ENCODE assay signal across 8 mouse cellular contexts in genomic region chr15:79357036-79357911, GRCm38 (mm10). TPM values are rescaled to one million over a fixed set of nuclear protein-coding genes. Genes with fewer than 3 reads are reported as not detected.
DNase-seq lines count a peak whose midpoint lies in the region; ATAC-seq and TF ChIP-seq lines count a peak whose summit lies in the region.

No protein-coding gene starts in this region.

- peak overlapping the region; percentile 16; the same call in 1 of the 2 replicates for H3K4me3 ChIP-seq in G1E (ENCODE audit: low read depth, low read length)
- peak overlapping the region; percentile 64 for H3K4me3 ChIP-seq in brown adipose tissue, adult 24 weeks (ENCODE audit: insufficient read depth, low read depth, low read length)
- H3K4me3 ChIP-seq in intestine, embryonic 15.5 days (replicated peaks) = peak overlapping the region; percentile 49
- peak overlapping the region; percentile 53 for H3K4me3 ChIP-seq in limb, embryonic 15.5 days
- H3K4me3 ChIP-seq in midbrain, embryonic 13.5 days (replicated peaks) = peak overlapping the region; percentile 47

- H3K9ac ChIP-seq in intestine, embryonic 15.5 days = peak overlapping the region; percentile 70
- peak overlapping the region; percentile 40 for H3K9ac ChIP-seq in limb, embryonic 15.5 days
- peak overlapping the region; percentile 65 for H3K9ac ChIP-seq in midbrain, embryonic 13.5 days (replicated peaks)

- no peak for TF ChIP-seq CTCF in G1E (IDR thresholded peaks at IDR 0.05; ENCODE audit: low read depth, low read length)

- H3K27ac ChIP-seq in brown adipose tissue, adult 24 weeks (replicated peaks; ENCODE audit: low read depth, low read length) = peak overlapping the region; percentile 25; the same call in 1 of the 2 replicates
- H3K27ac ChIP-seq in intestine, embryonic 15.5 days = peak overlapping the region; percentile 90
- peak overlapping the region; percentile 81 for H3K27ac ChIP-seq in limb, embryonic 15.5 days
- H3K27ac ChIP-seq in midbrain, embryonic 13.5 days = no peak overlapping the region; the same call in 1 of the 2 replicates

- H3K27me3 ChIP-seq in G1E (ENCODE audit: insufficient read depth, low read length) = peaks cover 7% of the 10 kb centered on the region; the same call in 1 of the 2 replicates
- H3K27me3 ChIP-seq in intestine, embryonic 15.5 days (replicated peaks) = no peaks in the 10 kb centered on the region
- no peaks in the 10 kb centered on the region for H3K27me3 ChIP-seq in limb, embryonic 15.5 days
- peaks cover 22% of the 10 kb centered on the region for H3K27me3 ChIP-seq in midbrain, embryonic 13.5 days

- peaks cover 7% of the 10 kb centered on the region for H3K9me3 ChIP-seq in G1E (replicated peaks)
- no peaks in the 10 kb centered on the region for H3K9me3 ChIP-seq in intestine, embryonic 15.5 days
- no peaks in the 10 kb centered on the region for H3K9me3 ChIP-seq in limb, embryonic 15.5 days
- no peaks in the 10 kb centered on the region for H3K9me3 ChIP-seq in midbrain, embryonic 13.5 days

- H3K4me2 ChIP-seq in intestine, embryonic 15.5 days (replicated peaks) = peak overlapping the region; percentile 98
- H3K4me2 ChIP-seq in limb, embryonic 15.5 days = peak overlapping the region; percentile 99
- H3K4me2 ChIP-seq in midbrain, embryonic 13.5 days (replicated peaks) = peak overlapping the region; percentile 93

- DNase-seq in G1E (ENCODE audit: low spot score) (no peak), MN1 (ENCODE audit: low spot score) (no peak)
- DNase-seq in gastrocnemius, postnatal 10 days = peak; percentile 74
- DNase-seq in right cerebral cortex, postnatal 4 days = peak; percentile 72

- peaks cover 67% of the 10 kb centered on the region for H3K36me3 ChIP-seq in G1E (replicated peaks)
- peaks cover 7% of the 10 kb centered on the region; the same call in 1 of the 2 replicates for H3K36me3 ChIP-seq in intestine, embryonic 15.5 days
- peaks cover 17% of the 10 kb centered on the region for H3K36me3 ChIP-seq in limb, embryonic 15.5 days
- peaks cover 18% of the 10 kb centered on the region for H3K36me3 ChIP-seq in midbrain, embryonic 13.5 days

- H3K4me1 ChIP-seq in G1E (ENCODE audit: insufficient read depth, low read depth, low read length) = peaks cover 22% of the 10 kb centered on the region
- H3K4me1 ChIP-seq in brown adipose tissue, adult 24 weeks (ENCODE audit: control insufficient read depth, insufficient read depth, insufficient read length, low read length) = peaks cover 20% of the 10 kb centered on the region
- peaks cover 67% of the 10 kb centered on the region for H3K4me1 ChIP-seq in intestine, embryonic 15.5 days (replicated peaks)
- H3K4me1 ChIP-seq in limb, embryonic 15.5 days = peaks cover 44% of the 10 kb centered on the region
- H3K4me1 ChIP-seq in midbrain, embryonic 13.5 days (replicated peaks) = peaks cover 26% of the 10 kb centered on the region

- ATAC-seq in G1E (ENCODE audit: extremely low read depth, insufficient number of reproducible peaks, low FRiP score, poor library complexity, severe bottlenecking) = no peak
- peak; percentile 90 for ATAC-seq in intestine, embryonic 15.5 days
- peak; percentile 82 for ATAC-seq in limb, embryonic 15.5 days (ENCODE audit: insufficient number of reproducible peaks, low FRiP score, low TSS enrichment, low read depth)
- ATAC-seq in midbrain, embryonic 13.5 days = peak; percentile 77

- under 1% methylated on average over 74 of the region's 77 CpGs for WGBS in intestine, embryonic 15.5 days
- WGBS in limb, embryonic 15.5 days = under 1% methylated on average over 58 of the region's 77 CpGs
- WGBS in midbrain, embryonic 13.5 days = under 1% methylated on average over 69 of the region's 77 CpGs

RNA-seq across cellular contexts. Expression of gene Maff, which starts 10.9 kb away (rescaled TPM):
- total RNA-seq in G1E (2014; fragmentation: Nextera tagmentation) (10.1 and 10.2 TPM in 2 replicates), G1E (2017) (11.7 and 14.8 TPM in 2 replicates)
- polyA plus RNA-seq in G1E (2012) = 8.4 and 8.6 TPM in 2 replicates
- 9.8 and 11.4 TPM in 2 replicates for polyA plus RNA-seq in brown adipose tissue, adult 24 weeks (2012; ENCODE audit: insufficient read depth, insufficient read length, missing spikeins)
- total RNA-seq in gastrocnemius, postnatal 10 days (2021) = 1 to 10 TPM; 2.0 to 2.6 TPM
- polyA plus RNA-seq in intestine, embryonic 15.5 days (2015; fragmentation: Nextera tagmentation; extraction: Ambion mirVana) = 5.8 and 7.9 TPM in 2 replicates
- 4.2 and 4.7 TPM in 2 replicates for polyA plus RNA-seq in limb, embryonic 15.5 days (2015; fragmentation: Nextera tagmentation; extraction: Ambion mirVana)
- 0.76 and 0.79 TPM in 2 replicates for polyA plus RNA-seq in midbrain, embryonic 13.5 days (2015; fragmentation: Nextera tagmentation; extraction: Ambion mirVana)

RNA-seq across cellular contexts. Expression of gene Pla2g6, which starts 29.1 kb away (rescaled TPM):
- total RNA-seq in G1E (2014; fragmentation: Nextera tagmentation) (22.1 and 24.5 TPM in 2 replicates), G1E (2017) (6.5 and 7.0 TPM in 2 replicates)
- polyA plus RNA-seq in G1E (2012) = 25.1 and 26.4 TPM in 2 replicates
- 11.6 and 13.4 TPM in 2 replicates for polyA plus RNA-seq in brown adipose tissue, adult 24 weeks (2012; ENCODE audit: insufficient read depth, insufficient read length, missing spikeins)
- total RNA-seq in gastrocnemius, postnatal 10 days (2021) = 1 to 10 TPM; 9.2 to 9.8 TPM
- 20.2 and 21.6 TPM in 2 replicates for polyA plus RNA-seq in intestine, embryonic 15.5 days (2015; fragmentation: Nextera tagmentation; extraction: Ambion mirVana)
- 12.9 and 14.2 TPM in 2 replicates for polyA plus RNA-seq in limb, embryonic 15.5 days (2015; fragmentation: Nextera tagmentation; extraction: Ambion mirVana)
- 37.5 and 43.3 TPM in 2 replicates for polyA plus RNA-seq in midbrain, embryonic 13.5 days (2015; fragmentation: Nextera tagmentation; extraction: Ambion mirVana)

RNA-seq across cellular contexts. Expression of gene Tmem184b, which starts 46.1 kb away (rescaled TPM):
- total RNA-seq in G1E (2014; fragmentation: Nextera tagmentation) (11.3 and 13.3 TPM in 2 replicates), G1E (2017) (1.9 and 2.3 TPM in 2 replicates)
- 12.9 and 13.8 TPM in 2 replicates for polyA plus RNA-seq in G1E (2012)
- polyA plus RNA-seq in brown adipose tissue, adult 24 weeks (2012; ENCODE audit: insufficient read depth, insufficient read length, missing spikeins) = 60.3 and 71.0 TPM in 2 replicates
- total RNA-seq in gastrocnemius, postnatal 10 days (2021) = 10 to 100 TPM; 42.0 to 47.5 TPM
- 49.4 and 51.0 TPM in 2 replicates for polyA plus RNA-seq in intestine, embryonic 15.5 days (2015; fragmentation: Nextera tagmentation; extraction: Ambion mirVana)
- polyA plus RNA-seq in limb, embryonic 15.5 days (2015; fragmentation: Nextera tagmentation; extraction: Ambion mirVana) = 87.5 and 99.8 TPM in 2 replicates
- 32.8 and 35.0 TPM in 2 replicates for polyA plus RNA-seq in midbrain, embryonic 13.5 days (2015; fragmentation: Nextera tagmentation; extraction: Ambion mirVana)

Comparison
In these comparisons a context has a peak if more than half of its experiments do, and no peak if none do; other contexts are left out.
1. DNase-seq: peak in gastrocnemius, postnatal 10 days (single experiment) and right cerebral cortex, postnatal 4 days (single experiment); none in G1E (single experiment) and MN1 (single experiment).
2. Peak in every context shown above with its lines, with median percentiles within 50 percentile points of each other: H3K4me3 ChIP-seq, H3K4me2 ChIP-seq and H3K9ac ChIP-seq.